Mouse (Mus musculus): Measurements from ENCODE around the gene Net1.

DNA sequence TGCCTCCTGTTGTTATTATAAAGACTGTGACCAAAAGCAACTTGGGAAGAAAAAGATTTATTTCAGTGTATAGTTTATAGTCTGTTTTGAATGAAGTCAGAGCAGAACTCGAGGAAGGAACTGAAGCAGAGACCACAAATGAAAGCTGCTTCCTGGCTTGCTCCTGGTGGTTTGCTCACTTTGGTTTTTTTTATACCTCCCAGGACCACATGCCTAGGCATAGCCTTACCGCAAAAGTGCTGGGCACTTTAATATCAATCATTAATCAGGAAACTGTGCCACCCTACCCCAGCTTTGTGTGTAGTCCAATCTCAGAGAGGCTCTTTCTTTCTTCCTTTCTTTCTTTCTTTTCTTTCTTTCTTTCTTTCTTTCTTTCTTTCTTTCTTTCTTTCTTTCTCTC, 85.6 kb downstream of the Net1 start:
- TF ChIP-seq FLI1 (IDR thresholded peaks at IDR 0.05; ENCODE audit: low read length): no peak
- no peak for TF ChIP-seq GATA1 (IDR thresholded peaks at IDR 0.05; ENCODE audit: borderline replicate concordance, low read length)
